9 mouse cellular contexts compared by ENCODE assay signal in the genomic region with DNA sequence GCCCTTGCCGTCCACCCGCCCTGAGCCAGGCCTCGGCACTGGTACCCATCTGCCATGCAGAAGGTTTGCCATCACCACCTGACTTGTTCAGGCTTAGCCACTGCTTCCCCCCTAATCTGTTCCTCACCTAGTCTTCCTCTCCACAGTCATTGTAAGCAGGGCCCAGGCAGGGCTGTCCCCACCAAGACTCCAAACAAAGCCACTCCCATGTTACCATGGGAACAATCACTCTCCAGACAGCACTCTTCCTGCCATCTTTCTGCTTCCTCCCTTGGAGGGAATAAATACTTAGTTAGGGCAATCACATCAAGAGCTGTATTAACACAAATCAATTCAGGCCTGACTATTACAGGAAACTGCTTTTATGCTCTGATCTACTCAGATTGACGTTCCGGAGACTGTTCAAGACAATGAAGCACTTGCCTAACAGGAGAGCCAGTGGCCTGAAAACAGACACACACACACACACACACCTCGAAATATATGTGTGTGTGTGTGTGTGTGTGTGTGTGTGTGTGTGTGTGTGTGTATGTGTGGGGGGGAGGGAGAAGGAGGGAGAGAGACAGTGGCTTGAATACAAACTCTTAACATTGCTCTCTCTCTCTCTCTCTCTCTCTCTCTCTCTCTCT. TPM values are rescaled to one million over a fixed set of nuclear protein-coding genes. Genes with fewer than 3 reads are reported as not detected.
DNase-seq lines count a peak whose midpoint lies in the region; ATAC-seq and TF ChIP-seq lines count a peak whose summit lies in the region.
"Had no signal": no experiment of that assay in that cellular context is flagged by ENCODE, and none has a peak within 500 bp of the region (broad histone marks: within the 10 kb centered on the region; RNA-seq: fewer than 3 reads in every experiment).

No protein-coding gene starts in this region.

- TF ChIP-seq POLR2A in cerebellum, adult 2 months (IDR thresholded peaks at IDR 0.05; ENCODE audit: borderline replicate concordance, insufficient read depth, low read length), result no peak

- H3K9ac ChIP-seq in hindbrain, embryonic 11.5 days (ENCODE audit: low read depth, low read length), result no peak overlapping the region
- no peak overlapping the region for H3K9ac ChIP-seq in neural tube, embryonic 15.5 days (replicated peaks)

- intact Hi-C loops in gastrocnemius, postnatal 14 days (cut with DNase I; ENCODE audit: low total_unique reads), result no loop called here

- no peak overlapping the region for H3K4me3 ChIP-seq in hindbrain, embryonic 11.5 days (ENCODE audit: low read depth, low read length)
- no peak overlapping the region for H3K4me3 ChIP-seq in neural tube, embryonic 15.5 days (replicated peaks)
- no peak overlapping the region for H3K4me3 ChIP-seq in cerebellum, adult 2 months (replicated peaks; ENCODE audit: insufficient read depth, low read depth, low read length)

- 53% methylated on average over 6 of the region's 6 CpGs for WGBS in hindbrain, embryonic 11.5 days
- WGBS in neural tube, embryonic 15.5 days, result 44% methylated on average over 6 of the region's 6 CpGs
- 19% methylated on average over 6 of the region's 6 CpGs for WGBS in cerebellum, adult 2 months

- DNase-seq in MEL-GATA-1-ER (ENCODE audit: extremely low read depth, low read depth), result peak; percentile 92
- DNase-seq in hindbrain, embryonic 11.5 days (ENCODE audit: low spot score), result peak; percentile 59
- peak; percentile 35 to 63 for DNase-seq in lung, adult 18-20 months
- no peak for DNase-seq in cerebellum, adult 2 months
- no peak for DNase-seq in adrenal gland, adult 2 months
- no peak for DNase-seq in gastrocnemius, postnatal 14 days

- no peaks in the 10 kb centered on the region for H3K9me3 ChIP-seq in hindbrain, embryonic 11.5 days (ENCODE audit: control insufficient read depth, low read length)
- no peaks in the 10 kb centered on the region for H3K9me3 ChIP-seq in neural tube, embryonic 15.5 days (replicated peaks)

- ATAC-seq in erythroblast, adult 5-6 weeks (replicated peaks; ENCODE audit: low FRiP score, poor library complexity, severe bottlenecking), result peak; percentile 43; the same call in 1 of the 2 replicates
- ATAC-seq in hindbrain, embryonic 11.5 days (ENCODE audit: low FRiP score), result peak; percentile 94
- peak; percentile 82 for ATAC-seq in neural tube, embryonic 15.5 days (ENCODE audit: low FRiP score)

- H3K4me1 ChIP-seq in hindbrain, embryonic 11.5 days (replicated peaks; ENCODE audit: control insufficient read depth, insufficient read depth, low read length), result no peaks in the 10 kb centered on the region; the same call in 1 of the 2 replicates
- H3K4me1 ChIP-seq in neural tube, embryonic 15.5 days, result peaks cover 14% of the 10 kb centered on the region
- no peaks in the 10 kb centered on the region for H3K4me1 ChIP-seq in cerebellum, adult 2 months (ENCODE audit: control insufficient read depth, insufficient read depth, low read length)

- H3K36me3 ChIP-seq in hindbrain, embryonic 11.5 days (ENCODE audit: control insufficient read depth, insufficient read depth, low read length), result no peaks in the 10 kb centered on the region
- H3K36me3 ChIP-seq in neural tube, embryonic 15.5 days, result no peaks in the 10 kb centered on the region

- H3K4me2 ChIP-seq in hindbrain, embryonic 11.5 days (replicated peaks; ENCODE audit: low read depth, low read length), result no peak overlapping the region
- no peak overlapping the region for H3K4me2 ChIP-seq in neural tube, embryonic 15.5 days

- H3K27ac ChIP-seq in hindbrain, embryonic 11.5 days (ENCODE audit: low read depth, low read length), result 0 out of 2 replicates have a peak overlapping the region, but pooled peaks have one; percentile 42
- H3K27ac ChIP-seq in neural tube, embryonic 15.5 days (replicated peaks), result peak overlapping the region; percentile 46; the same call in 1 of the 2 replicates
- no peak overlapping the region for H3K27ac ChIP-seq in cerebellum, adult 2 months (ENCODE audit: insufficient read depth, low read length)

- TF ChIP-seq CTCF in cerebellum, adult 2 months (IDR thresholded peaks at IDR 0.05; ENCODE audit: borderline replicate concordance, insufficient read depth, low read depth, low read length), result no peak

- no peaks in the 10 kb centered on the region for H3K27me3 ChIP-seq in hindbrain, embryonic 11.5 days (ENCODE audit: control insufficient read depth, insufficient read depth, low read length)
- no peaks in the 10 kb centered on the region for H3K27me3 ChIP-seq in neural tube, embryonic 15.5 days (replicated peaks)
- no peaks in the 10 kb centered on the region for H3K27me3 ChIP-seq in cerebellum, adult 2 months (ENCODE audit: control insufficient read depth, insufficient read depth, low read length)

RNA-seq across cellular contexts. Expression of gene Agr2, which starts 10.9 kb away (rescaled TPM):
- total RNA-seq in erythroblast, adult 5-6 weeks (2015; ENCODE audit: low replicate concordance), result not detected in 2 replicates
- total RNA-seq in erythroblast, adult 5-6 weeks (2017; ENCODE audit: low replicate concordance), result not detected in 2 replicates
- polyA plus RNA-seq in hindbrain, embryonic 11.5 days (2014; fragmentation: Nextera tagmentation; extraction: Ambion mirVana), result not detected in 2 replicates
- polyA plus RNA-seq in neural tube, embryonic 15.5 days (2015; fragmentation: Nextera tagmentation; extraction: Ambion mirVana), result 6.1 TPM in 1 of 2 replicates, not detected in the other
- not detected in 2 replicates for polyA plus RNA-seq in cerebellum, adult 2 months (2012; rRNA removed)
- not detected for total RNA-seq in adrenal gland, adult 2 months (2021)
- not detected in 2 replicates for polyA plus RNA-seq in adrenal gland, adult 2 months (2012; rRNA removed)
- total RNA-seq in gastrocnemius, postnatal 14 days (2021), result not detected
- total RNA-seq: neutrophil, adult 5-6 weeks had no signal

RNA-seq across cellular contexts. Expression of gene Agr3, which starts 56.4 kb away (rescaled TPM):
- total RNA-seq in erythroblast, adult 5-6 weeks (2015; ENCODE audit: low replicate concordance), result not detected in 2 replicates
- total RNA-seq in erythroblast, adult 5-6 weeks (2017; ENCODE audit: low replicate concordance), result not detected in 2 replicates
- not detected in 2 replicates for polyA plus RNA-seq in hindbrain, embryonic 11.5 days (2014; fragmentation: Nextera tagmentation; extraction: Ambion mirVana)
- polyA plus RNA-seq in neural tube, embryonic 15.5 days (2015; fragmentation: Nextera tagmentation; extraction: Ambion mirVana), result 0.32 and 0.38 TPM in 2 replicates
- polyA plus RNA-seq in cerebellum, adult 2 months (2012; rRNA removed), result not detected in 2 replicates
- not detected for total RNA-seq in adrenal gland, adult 2 months (2021)
- not detected in 2 replicates for polyA plus RNA-seq in adrenal gland, adult 2 months (2012; rRNA removed)
- not detected for total RNA-seq in gastrocnemius, postnatal 14 days (2021)
- total RNA-seq: neutrophil, adult 5-6 weeks had no signal

Comparison
In these comparisons a context has a peak if more than half of its experiments do, and no peak if none do; other contexts are left out.
1. DNase-seq: peak in MEL-GATA-1-ER (single experiment), hindbrain, embryonic 11.5 days (single experiment) and lung, adult 18-20 months (2 of 2); none in cerebellum, adult 2 months (0 of 2), adrenal gland, adult 2 months (single experiment) and gastrocnemius, postnatal 14 days (single experiment).
2. ATAC-seq: peak in every context shown above with its lines; median percentile 94 in hindbrain, embryonic 11.5 days; 82 in neural tube, embryonic 15.5 days; 43 in erythroblast, adult 5-6 weeks.